Mouse (Mus musculus) right cerebral cortex, postnatal 4 days (tissue): ENCODE results near the gene Creg1.
A peak's percentile ranks its signal among the peaks of the same experiment; 100 is the strongest.

Experiments
- DNase-seq: peaks from one replicate; pipeline ENCODE4 v3.0.0-alpha.2; 2022

Gene Creg1

GRCm38 (mm10) chr1:165763635-165764372 lies at the start of gene Creg1:
Gene Creg1 (plus strand): TSS chr1:165763746.
- DNase-seq, result peak; percentile 84

GRCm38 (mm10) chr1:165713798-165714197 lies 49.7 kb upstream of the Creg1 start:
- DNase-seq, result no peak

GRCm38 (mm10) chr1:165716426-165716825 lies 47.1 kb upstream of the Creg1 start:
- no peak for DNase-seq

- DNase-seq, result no peak
These were observed 45.6 kb upstream of the Creg1 start for GRCm38 (mm10) chr1:165717711-165718542.

- no peak for DNase-seq
These were observed 44.9 kb upstream of the Creg1 start for GRCm38 (mm10) chr1:165718543-165719105.

- DNase-seq, result no peak
These were observed 40.9 kb upstream of the Creg1 start for GRCm38 (mm10) chr1:165722531-165723123.

GRCm38 (mm10) chr1:165724219-165725033 lies 39.1 kb upstream of the Creg1 start:
- no peak for DNase-seq

GRCm38 (mm10) chr1:165725039-165725644 lies 38.4 kb upstream of the Creg1 start:
- no peak for DNase-seq

- DNase-seq, result no peak
These were observed 36.6 kb upstream of the Creg1 start for GRCm38 (mm10) chr1:165726986-165727385.

GRCm38 (mm10) chr1:165728057-165728639 lies 35.4 kb upstream of the Creg1 start:
- no peak for DNase-seq

GRCm38 (mm10) chr1:165730129-165730528 lies 33.4 kb upstream of the Creg1 start:
- DNase-seq, result no peak

- no peak for DNase-seq
These were observed 32.0 kb upstream of the Creg1 start for GRCm38 (mm10) chr1:165731553-165731952.

- no peak for DNase-seq
These were observed 28.7 kb upstream of the Creg1 start for GRCm38 (mm10) chr1:165734840-165735239.

GRCm38 (mm10) chr1:165735826-165736818 lies 27.4 kb upstream of the Creg1 start:
- peak; percentile 88 for DNase-seq

GRCm38 (mm10) chr1:165737451-165737850 lies 26.1 kb upstream of the Creg1 start:
- DNase-seq, result no peak

- no peak for DNase-seq
These were observed 25.7 kb upstream of the Creg1 start for GRCm38 (mm10) chr1:165737867-165738266.

- DNase-seq, result no peak
These were observed 24.6 kb upstream of the Creg1 start for GRCm38 (mm10) chr1:165738985-165739384.

- DNase-seq, result no peak
These were observed 21.6 kb upstream of the Creg1 start for GRCm38 (mm10) chr1:165741989-165742388.

- DNase-seq, result no peak
These were observed 15.5 kb upstream of the Creg1 start for GRCm38 (mm10) chr1:165748053-165748452.

- no peak for DNase-seq
These were observed 12.4 kb upstream of the Creg1 start for GRCm38 (mm10) chr1:165751142-165751541.
